Mouse (Mus musculus): Measurements from ENCODE around the gene ccdc198.
"Not testable (repeated sequence)": the region's sequence is repeated elsewhere in the genome, so short reads cannot be mapped to it uniquely, and the experiment has no call there.

The ccdc198 gene

GRCm38 (mm10) chr14:49245126-49245714 lies at the start of gene ccdc198:
ccdc198 (minus strand) TSS chr14:49245474.
- DNase-seq (ENCODE audit: low read depth, low spot score): no peak

GRCm38 (mm10) chr14:49293802-49294449 lies 48.7 kb upstream of the ccdc198 start:
- DNase-seq (ENCODE audit: low read depth, low spot score): no peak

- no peak for DNase-seq (ENCODE audit: low read depth, low spot score)
These were observed 44.9 kb upstream of the ccdc198 start for GRCm38 (mm10) chr14:49290029-49290745.

GRCm38 (mm10) chr14:49283784-49284655 lies 38.7 kb upstream of the ccdc198 start:
- no peak for DNase-seq (ENCODE audit: low read depth, low spot score)

- DNase-seq (ENCODE audit: low read depth, low spot score): no peak
These were observed 33.6 kb upstream of the ccdc198 start for GRCm38 (mm10) chr14:49278880-49279279.

GRCm38 (mm10) chr14:49278479-49278878 lies 33.2 kb upstream of the ccdc198 start:
- not testable (repeated sequence) for DNase-seq (ENCODE audit: low read depth, low spot score)

- no peak for DNase-seq (ENCODE audit: low read depth, low spot score)
These were observed 32.4 kb upstream of the ccdc198 start for GRCm38 (mm10) chr14:49277642-49278041.

GRCm38 (mm10) chr14:49275376-49275775 lies 30.1 kb upstream of the ccdc198 start:
- no peak for DNase-seq (ENCODE audit: low read depth, low spot score)

GRCm38 (mm10) chr14:49265286-49266002 lies 20.2 kb upstream of the ccdc198 start:
- DNase-seq (ENCODE audit: low read depth, low spot score): no peak

GRCm38 (mm10) chr14:49241522-49241921 lies 3.8 kb downstream of the ccdc198 start:
- DNase-seq (ENCODE audit: low read depth, low spot score): no peak

GRCm38 (mm10) chr14:49238206-49238605 lies 7.1 kb downstream of the ccdc198 start:
- peak; percentile 60 for DNase-seq (ENCODE audit: low read depth, low spot score)

GRCm38 (mm10) chr14:49234788-49235515 lies 10.3 kb downstream of the ccdc198 start:
- peak; percentile 92 for DNase-seq (ENCODE audit: low read depth, low spot score)

GRCm38 (mm10) chr14:49231845-49232244 lies 13.4 kb downstream of the ccdc198 start:
- DNase-seq (ENCODE audit: low read depth, low spot score): no peak

GRCm38 (mm10) chr14:49226986-49227385 lies 18.3 kb downstream of the ccdc198 start:
- DNase-seq (ENCODE audit: low read depth, low spot score): no peak

GRCm38 (mm10) chr14:49226471-49226870 lies 18.8 kb downstream of the ccdc198 start:
- no peak for DNase-seq (ENCODE audit: low read depth, low spot score)

GRCm38 (mm10) chr14:49221771-49222170 lies 23.5 kb downstream of the ccdc198 start:
- peak; percentile 80 for DNase-seq (ENCODE audit: low read depth, low spot score)

GRCm38 (mm10) chr14:49219466-49220022 lies 25.7 kb downstream of the ccdc198 start:
- DNase-seq (ENCODE audit: low read depth, low spot score): peak; percentile 53

GRCm38 (mm10) chr14:49218677-49219076 lies 26.6 kb downstream of the ccdc198 start:
- DNase-seq (ENCODE audit: low read depth, low spot score): peak; percentile 40

GRCm38 (mm10) chr14:49210215-49210614 lies 35.1 kb downstream of the ccdc198 start:
- not testable (repeated sequence) for DNase-seq (ENCODE audit: low read depth, low spot score)
